Mouse (Mus musculus): Measurements from ENCODE around the gene Gpr88.

GRCm38 (mm10) chr3:116229336-116229735 is 24.0 kb downstream of the Gpr88 start:
- TF ChIP-seq CTCF (IDR thresholded peaks at IDR 0.05; ENCODE audit: low read depth, low read length) (no peak), GATA1 (IDR thresholded peaks at IDR 0.05; ENCODE audit: borderline replicate concordance, low read length) (no peak), POLR2AphosphoS5 (IDR thresholded peaks at IDR 0.05; ENCODE audit: insufficient replicate concordance, low read depth, low read length) (no peak), TAL1 (conservative IDR thresholded peaks at IDR 0.05; ENCODE audit: low read depth, low read length) (no peak), GATA2 (IDR thresholded peaks at IDR 0.05; ENCODE audit: borderline replicate concordance, low read depth, low read length) (no peak)

All from G1E (cell line).